ENCODE assay signal across 8 mouse cellular contexts in the genomic region with DNA sequence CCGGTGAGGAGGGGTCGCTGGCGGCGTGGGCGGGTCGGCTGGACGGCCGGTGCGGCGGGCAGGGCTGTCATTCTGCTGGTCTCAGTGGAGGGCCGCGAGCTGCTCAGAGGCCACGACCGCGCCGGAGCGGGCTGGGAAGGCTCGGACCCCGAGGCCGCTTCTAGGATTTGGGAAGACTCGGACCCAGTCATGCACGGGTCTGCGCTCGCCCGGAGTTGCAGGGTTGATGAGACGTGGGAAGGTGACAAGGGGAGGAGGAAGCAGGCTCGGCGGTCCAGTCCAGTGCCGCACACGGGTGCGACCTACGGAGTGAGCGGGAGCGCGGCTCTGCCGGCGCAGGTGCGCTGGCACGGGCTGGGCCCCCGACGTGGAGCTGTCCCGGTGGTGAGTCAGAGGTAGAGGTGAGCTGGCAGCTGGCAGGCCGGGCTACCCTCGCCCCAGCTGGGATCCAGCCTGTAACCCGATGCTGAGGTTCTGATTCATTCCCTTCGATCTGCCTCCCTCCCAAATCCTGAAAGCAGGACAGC. TPM values are rescaled to one million over a fixed set of nuclear protein-coding genes. Genes with fewer than 3 reads are reported as not detected.
DNase-seq lines count a peak whose midpoint lies in the region; ATAC-seq lines count a peak whose summit lies in the region.

No protein-coding gene starts in this region.

- peak overlapping the region; percentile 61 for H3K27ac ChIP-seq in embryonic facial prominence, embryonic 10.5 days (replicated peaks)
- no peak overlapping the region for H3K27ac ChIP-seq in intestine, embryonic 15.5 days
- peak overlapping the region; percentile 82 for H3K27ac ChIP-seq in midbrain, embryonic 10.5 days (replicated peaks)

- H3K27me3 ChIP-seq in megakaryocyte, embryonic 14.5 days (replicated peaks), result peaks cover 61% of the 10 kb centered on the region
- peaks cover 66% of the 10 kb centered on the region for H3K27me3 ChIP-seq in embryonic facial prominence, embryonic 10.5 days (replicated peaks; ENCODE audit: low read depth, poor library complexity, severe bottlenecking)
- H3K27me3 ChIP-seq in intestine, embryonic 15.5 days (replicated peaks), result peaks cover 17% of the 10 kb centered on the region; the same call in 1 of the 2 replicates
- H3K27me3 ChIP-seq in midbrain, embryonic 10.5 days (ENCODE audit: low read depth, poor library complexity, severe bottlenecking), result peaks cover 56% of the 10 kb centered on the region

- no peaks in the 10 kb centered on the region for H3K36me3 ChIP-seq in megakaryocyte, embryonic 14.5 days (replicated peaks; ENCODE audit: low read length)
- no peaks in the 10 kb centered on the region for H3K36me3 ChIP-seq in embryonic facial prominence, embryonic 10.5 days (replicated peaks)
- no peaks in the 10 kb centered on the region for H3K36me3 ChIP-seq in intestine, embryonic 15.5 days
- peaks cover 3% of the 10 kb centered on the region; the same call in 1 of the 2 replicates for H3K36me3 ChIP-seq in midbrain, embryonic 10.5 days

- ATAC-seq in megakaryocyte, adult 5-6 weeks (ENCODE audit: poor library complexity, severe bottlenecking), result no peak
- peak; percentile 52 for ATAC-seq in intestine, embryonic 15.5 days

- H3K9me3 ChIP-seq in megakaryocyte, embryonic 14.5 days, result no peaks in the 10 kb centered on the region
- H3K9me3 ChIP-seq in embryonic facial prominence, embryonic 10.5 days, result no peaks in the 10 kb centered on the region
- H3K9me3 ChIP-seq in intestine, embryonic 15.5 days, result no peaks in the 10 kb centered on the region
- H3K9me3 ChIP-seq in midbrain, embryonic 10.5 days (replicated peaks), result no peaks in the 10 kb centered on the region

- DNase-seq in R1 (ENCODE audit: low read depth, low spot score), result peak; percentile 63
- no peak for DNase-seq in embryonic facial prominence, embryonic 10.5 days (ENCODE audit: low spot score)
- DNase-seq in midbrain, embryonic 10.5 days (ENCODE audit: low spot score), result no peak
- no peak for DNase-seq in yolk sac, embryonic 10.5 days (ENCODE audit: low spot score)
- DNase-seq in retina, postnatal 1 day, result no peak

- peak overlapping the region; percentile 95 for H3K4me3 ChIP-seq in megakaryocyte, embryonic 14.5 days (replicated peaks)
- H3K4me3 ChIP-seq in embryonic facial prominence, embryonic 10.5 days, result peak overlapping the region; percentile 67
- peak overlapping the region; percentile 79 for H3K4me3 ChIP-seq in intestine, embryonic 15.5 days (replicated peaks)
- peak overlapping the region; percentile 70 for H3K4me3 ChIP-seq in midbrain, embryonic 10.5 days

- peaks cover 90% of the 10 kb centered on the region for H3K4me1 ChIP-seq in megakaryocyte, embryonic 14.5 days
- H3K4me1 ChIP-seq in embryonic facial prominence, embryonic 10.5 days, result peaks cover 20% of the 10 kb centered on the region
- H3K4me1 ChIP-seq in intestine, embryonic 15.5 days (replicated peaks), result peaks cover 14% of the 10 kb centered on the region
- peaks cover 29% of the 10 kb centered on the region for H3K4me1 ChIP-seq in midbrain, embryonic 10.5 days

- 2% methylated on average over 46 of the region's 46 CpGs for WGBS in embryonic facial prominence, embryonic 10.5 days
- WGBS in intestine, embryonic 15.5 days, result under 1% methylated on average over 46 of the region's 46 CpGs
- 2% methylated on average over 46 of the region's 46 CpGs for WGBS in midbrain, embryonic 10.5 days

- H3K9ac ChIP-seq in intestine, embryonic 15.5 days, result peak overlapping the region; percentile 71

- peak overlapping the region; percentile 97 for H3K4me2 ChIP-seq in intestine, embryonic 15.5 days (replicated peaks)

RNA-seq across cellular contexts. Expression of gene 6430548M08Rik, which starts 0.4 kb away (rescaled TPM):
- polyA plus RNA-seq in megakaryocyte, embryonic 14.5 days (2012; ENCODE audit: insufficient read depth, low replicate concordance), result 2.4 and 4.1 TPM in 2 replicates
- total RNA-seq in megakaryocyte, adult 5-6 weeks (2015), result 61.4 and 76.5 TPM in 2 replicates
- 70.0 and 87.2 TPM in 2 replicates for total RNA-seq in megakaryocyte, adult 5-6 weeks (2017)
- 3.1 and 3.4 TPM in 2 replicates for polyA plus RNA-seq in embryonic facial prominence, embryonic 10.5 days (2016; fragmentation: Nextera tagmentation; extraction: Ambion mirVana)
- 4.7 and 5.8 TPM in 2 replicates for polyA plus RNA-seq in intestine, embryonic 15.5 days (2015; fragmentation: Nextera tagmentation; extraction: Ambion mirVana)
- polyA plus RNA-seq in midbrain, embryonic 10.5 days (2016; fragmentation: Nextera tagmentation; extraction: Ambion mirVana), result 5.8 and 11.0 TPM in 2 replicates

RNA-seq across cellular contexts. Expression of gene Zdhhc7, which starts 13.1 kb away (rescaled TPM):
- polyA plus RNA-seq in megakaryocyte, embryonic 14.5 days (2012; ENCODE audit: insufficient read depth, low replicate concordance), result 29.1 and 34.2 TPM in 2 replicates
- 21.1 and 23.0 TPM in 2 replicates for total RNA-seq in megakaryocyte, adult 5-6 weeks (2015)
- total RNA-seq in megakaryocyte, adult 5-6 weeks (2017), result 31.8 and 33.3 TPM in 2 replicates
- polyA plus RNA-seq in embryonic facial prominence, embryonic 10.5 days (2016; fragmentation: Nextera tagmentation; extraction: Ambion mirVana), result 30.0 and 33.0 TPM in 2 replicates
- 34.8 and 39.7 TPM in 2 replicates for polyA plus RNA-seq in intestine, embryonic 15.5 days (2015; fragmentation: Nextera tagmentation; extraction: Ambion mirVana)
- 34.5 and 38.4 TPM in 2 replicates for polyA plus RNA-seq in midbrain, embryonic 10.5 days (2016; fragmentation: Nextera tagmentation; extraction: Ambion mirVana)
